Mouse (Mus musculus) lung, postnatal 14 days (tissue): Measurements from ENCODE around the gene Rrnad1.

Experiments used
- DNase-seq: peaks from one replicate; pipeline ENCODE4 v3.0.0; 2021

Rrnad1 gene

GRCm38 (mm10) chr3:87930078-87930795 lies at the start of gene Rrnad1, which contains the start of gene Isg20l2:
Gene Rrnad1 (minus strand): TSS chr3:87930717.
Gene Isg20l2 (plus strand): TSS chr3:87930314.
- DNase-seq = peak; percentile 98

DNA sequence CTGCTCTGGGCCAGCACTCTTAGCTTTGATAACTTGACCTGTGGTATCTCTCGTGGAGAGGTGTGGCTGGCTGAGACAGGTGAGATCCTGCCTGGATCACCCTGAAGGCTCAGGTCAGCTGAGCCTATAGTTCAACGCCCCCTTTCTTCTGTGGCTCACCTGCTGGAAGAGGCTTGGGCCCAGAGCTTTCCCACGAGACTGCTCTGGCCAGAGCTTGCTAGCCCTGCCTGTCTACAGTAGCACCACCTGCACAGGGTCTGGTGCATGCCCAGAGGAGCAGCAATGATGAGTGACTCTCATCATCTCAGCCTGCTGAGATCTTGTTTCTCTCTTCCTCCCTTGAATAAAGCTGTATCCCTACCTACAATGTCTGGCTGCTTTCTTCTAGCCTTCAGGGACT lies 49.6 kb upstream of the Rrnad1 start:
- no peak for DNase-seq

GRCm38 (mm10) chr3:87979493-87979892 lies 49.0 kb upstream of the Rrnad1 start:
- no peak for DNase-seq

- no peak for DNase-seq
Observed at GRCm38 (mm10) chr3:87974381-87974987, 44.0 kb upstream of the Rrnad1 start.

DNA sequence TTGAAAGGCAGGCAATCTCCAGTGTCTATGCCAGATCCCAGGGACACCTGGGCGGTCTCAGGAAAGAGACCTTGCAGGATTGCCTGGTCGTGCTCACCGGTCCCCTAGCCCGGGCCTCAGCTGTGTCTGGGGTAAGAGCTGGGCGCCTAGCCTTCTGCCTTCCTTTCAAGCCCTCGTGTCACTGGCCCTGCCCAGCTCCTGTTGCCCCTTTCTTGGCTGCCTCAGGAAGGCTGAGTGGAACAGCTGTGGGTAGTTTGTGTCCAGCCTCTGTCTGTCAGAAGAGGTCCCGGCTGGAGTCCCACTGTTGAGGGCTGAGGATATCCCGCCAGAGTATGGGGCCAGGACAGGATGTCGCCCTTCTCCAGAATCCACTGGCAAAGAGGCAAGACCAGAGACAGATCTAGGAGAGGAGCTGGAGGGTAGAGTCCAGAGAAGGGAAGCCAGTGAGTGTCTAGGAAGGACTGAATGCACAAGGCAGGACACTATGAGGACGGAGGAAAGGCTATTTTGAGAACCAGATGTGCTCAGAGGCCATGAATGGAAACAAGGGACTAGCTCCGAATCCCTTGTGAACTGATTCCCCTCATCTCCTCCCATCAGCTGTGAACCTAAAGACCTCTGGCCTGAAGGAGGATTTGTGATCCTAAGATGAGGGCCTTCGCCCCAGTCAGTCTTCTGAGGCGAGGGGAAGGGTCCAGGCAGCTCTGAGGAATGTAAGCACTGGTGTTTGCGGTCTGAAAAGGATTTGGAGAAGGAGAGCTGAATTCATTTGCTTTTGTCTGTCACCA lies 43.3 kb upstream of the Rrnad1 start:
- no peak for DNase-seq

DNA sequence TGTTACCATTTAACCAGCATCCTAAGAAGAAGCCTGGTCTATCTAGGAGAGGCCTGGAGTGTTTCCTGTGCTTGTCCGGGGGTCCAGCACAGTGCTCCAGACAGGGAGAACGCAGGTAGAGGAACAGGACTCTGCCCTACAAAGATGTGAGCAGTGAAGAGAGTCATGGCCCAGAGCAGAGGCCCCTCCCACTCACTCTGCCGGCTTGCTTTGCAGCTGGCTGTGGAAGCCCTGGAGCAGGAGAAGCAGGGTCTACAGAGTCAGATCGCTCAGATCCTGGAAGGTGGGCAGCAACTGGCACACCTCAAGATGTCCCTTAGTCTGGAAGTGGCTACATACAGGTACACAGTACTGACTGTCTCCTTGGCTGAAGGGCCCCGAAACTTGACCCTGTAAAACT lies 42.3 kb upstream of the Rrnad1 start:
- no peak for DNase-seq

DNA sequence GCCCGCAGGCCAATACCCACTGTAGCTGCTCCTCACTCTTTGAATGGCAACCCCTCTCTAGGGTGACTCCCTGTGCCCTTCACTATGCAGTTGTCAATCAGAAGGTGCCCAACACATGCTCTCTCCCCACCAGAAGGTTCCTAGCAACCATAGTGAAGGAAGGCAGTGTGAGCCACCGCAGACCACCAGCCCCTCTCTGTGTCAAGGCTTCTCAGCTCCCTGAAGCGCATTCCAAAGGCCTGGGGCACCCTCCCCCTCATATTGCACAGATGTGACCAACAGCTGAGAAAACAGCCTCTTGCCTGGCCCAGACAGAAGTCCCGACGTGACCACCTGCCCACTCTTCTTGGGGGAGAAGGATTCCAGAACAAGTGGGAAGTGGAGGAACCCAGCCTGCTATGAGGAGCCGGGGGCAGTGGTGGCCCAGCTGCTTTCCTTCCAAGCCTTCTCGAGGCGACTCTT lies 41.7 kb upstream of the Rrnad1 start:
- DNase-seq = no peak

- no peak for DNase-seq
Observed at GRCm38 (mm10) chr3:87971489-87972202, 41.1 kb upstream of the Rrnad1 start.

GRCm38 (mm10) chr3:87970939-87971488 lies 40.5 kb upstream of the Rrnad1 start, which contains the start of gene Nes:
Gene Nes (plus strand): TSS chr3:87971078.
- DNase-seq = peak; percentile 83

- peak; percentile 76 for DNase-seq
Observed at GRCm38 (mm10) chr3:87970184-87970938, 39.8 kb upstream of the Rrnad1 start.

DNA sequence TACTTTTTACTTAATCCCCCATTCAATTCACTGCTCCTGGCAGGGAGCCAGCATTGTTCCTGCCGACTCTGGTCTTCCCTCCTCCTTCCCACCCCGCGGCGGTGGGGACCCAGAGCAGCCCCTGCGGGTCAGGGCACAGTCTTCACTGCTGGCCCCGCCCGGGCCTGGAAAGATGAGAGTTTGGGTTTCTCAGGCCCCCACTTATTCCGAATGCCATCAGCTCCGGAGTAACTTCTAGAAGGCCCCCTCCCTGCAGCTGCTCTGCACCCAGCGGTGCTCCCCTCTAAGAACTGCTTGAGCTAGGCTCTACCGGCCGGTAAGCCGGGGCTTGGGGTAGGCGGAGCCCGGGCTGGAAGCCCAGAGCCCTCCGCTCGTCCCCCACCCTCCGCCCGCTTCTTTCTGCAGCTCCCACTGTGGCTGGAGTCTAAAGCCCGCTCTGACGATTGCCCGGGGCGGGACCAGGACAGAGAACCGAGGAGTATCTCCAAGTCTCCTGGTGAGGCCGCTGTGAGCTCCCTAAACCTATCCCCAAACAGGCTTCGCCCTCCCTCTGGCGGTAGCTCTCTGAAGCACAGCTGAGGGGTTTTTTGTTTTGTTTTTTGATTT lies 30.2 kb upstream of the Rrnad1 start:
- peak; percentile 89 for DNase-seq

DNA sequence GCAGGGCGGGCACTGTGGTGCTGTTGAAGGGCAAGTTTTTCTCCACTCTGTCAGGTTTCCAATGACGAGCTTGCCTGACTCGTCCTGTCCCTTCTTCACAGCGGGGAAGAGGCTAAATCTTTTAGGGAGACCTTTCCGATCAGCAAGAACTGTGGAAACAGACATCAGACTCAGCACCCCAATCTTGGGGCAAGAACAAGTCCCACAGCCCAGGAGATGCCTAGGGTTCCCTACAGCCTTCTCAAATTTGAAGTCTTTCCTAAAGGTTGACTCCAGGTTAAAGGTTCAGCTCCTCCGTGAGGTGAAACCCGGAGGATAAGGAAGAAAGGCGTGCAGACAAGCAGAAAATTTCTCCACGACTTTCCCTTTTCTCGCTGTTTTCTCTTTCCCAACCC lies 29.7 kb upstream of the Rrnad1 start:
- no peak for DNase-seq

DNA sequence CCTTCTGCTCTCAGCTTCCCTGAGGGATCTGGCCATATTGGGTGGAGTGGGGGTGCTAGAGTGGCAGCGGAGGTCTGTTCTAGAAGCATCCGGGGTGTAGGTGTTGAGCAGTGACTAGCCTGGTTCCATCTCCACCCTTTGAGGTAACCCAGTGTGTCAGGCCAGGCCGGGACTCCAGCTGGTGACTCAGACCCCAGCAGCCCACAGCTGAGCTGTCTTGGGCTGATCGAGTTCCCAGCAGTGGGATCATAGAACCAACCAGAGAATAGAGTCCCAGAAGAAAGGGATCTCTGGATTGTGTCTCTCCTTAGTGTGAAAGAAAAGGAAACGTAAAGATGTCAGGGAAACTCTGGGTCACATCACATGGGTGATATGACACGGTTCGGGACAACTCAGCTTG lies 28.9 kb upstream of the Rrnad1 start:
- no peak for DNase-seq

- DNase-seq = no peak
Observed at GRCm38 (mm10) chr3:87958967-87959366, 28.4 kb upstream of the Rrnad1 start.

GRCm38 (mm10) chr3:87958476-87958875 lies 28.0 kb upstream of the Rrnad1 start:
- no peak for DNase-seq

DNA sequence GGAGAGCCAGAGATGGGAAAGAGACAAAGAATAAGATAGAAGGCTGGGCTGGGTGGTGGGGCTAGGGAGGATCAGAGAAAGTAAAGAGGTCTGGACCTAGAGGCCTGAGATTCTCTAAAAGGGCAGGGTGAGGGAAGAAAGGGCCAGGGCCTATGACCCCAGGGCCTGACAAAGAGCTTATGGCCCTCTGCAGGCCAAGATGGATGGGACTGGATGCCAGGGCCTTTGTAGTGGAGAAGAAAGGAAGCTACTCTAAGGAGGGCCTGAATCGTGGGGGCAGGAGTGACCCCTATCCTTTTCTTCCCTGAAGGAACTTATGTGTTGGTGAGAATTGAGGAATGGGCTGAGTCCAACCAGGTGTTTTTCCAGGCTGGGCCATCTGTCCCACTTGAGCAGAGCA lies 27.5 kb upstream of the Rrnad1 start:
- DNase-seq = no peak

DNA sequence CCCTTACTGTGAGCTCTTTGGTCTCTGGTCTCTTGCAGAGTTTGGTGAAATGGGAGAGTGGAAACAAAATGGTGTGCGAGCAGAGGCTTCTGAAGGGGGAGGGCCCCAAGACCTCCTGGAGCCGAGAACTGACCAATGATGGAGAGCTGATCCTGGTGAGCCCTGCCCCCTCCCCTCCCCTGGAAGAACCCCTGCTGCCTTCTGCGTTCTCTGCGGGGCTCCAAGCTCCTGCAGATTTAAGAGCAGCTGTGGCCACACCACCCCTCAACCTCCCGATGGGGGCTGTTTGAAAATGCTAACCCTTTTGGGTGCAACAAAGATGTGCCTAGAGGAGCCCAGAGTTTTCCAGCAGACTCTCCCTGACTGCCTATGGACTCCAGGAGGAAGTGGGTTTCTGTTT lies 21.9 kb upstream of the Rrnad1 start:
- DNase-seq = no peak

GRCm38 (mm10) chr3:87951946-87952345 lies 21.4 kb upstream of the Rrnad1 start:
- DNase-seq = no peak

DNA sequence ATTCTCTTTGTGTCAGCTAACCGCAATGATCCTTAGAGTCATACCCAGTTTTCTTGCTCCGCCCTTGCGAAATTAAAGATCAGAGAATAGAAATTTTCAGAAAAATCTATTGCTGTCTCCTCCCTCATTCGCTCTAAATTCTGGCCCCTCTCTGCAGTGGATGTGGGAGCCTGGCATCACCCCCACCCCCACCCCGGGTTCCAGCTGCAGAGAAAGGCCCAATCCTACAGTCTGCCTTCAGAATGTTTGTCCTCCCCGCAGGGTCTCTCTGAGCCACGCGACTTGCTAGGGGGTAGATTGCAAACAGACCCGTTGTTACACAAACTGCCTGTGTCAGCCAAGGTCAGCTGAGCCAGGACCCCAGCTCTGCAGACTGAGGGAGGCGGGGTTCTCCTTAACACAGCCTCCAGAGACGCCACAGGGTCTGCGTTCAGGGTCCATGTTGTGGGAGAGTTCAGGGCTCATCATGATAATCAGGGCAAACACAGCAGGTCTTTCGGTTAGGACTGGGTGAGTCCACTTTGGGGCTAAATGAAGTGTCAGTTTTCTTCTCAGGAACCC lies 19.5 kb upstream of the Rrnad1 start:
- no peak for DNase-seq

GRCm38 (mm10) chr3:87949266-87949954 lies 18.9 kb upstream of the Rrnad1 start:
- no peak for DNase-seq
